Mouse (Mus musculus): Measurements from ENCODE around the gene Parvb.

The Parvb gene

DNA sequence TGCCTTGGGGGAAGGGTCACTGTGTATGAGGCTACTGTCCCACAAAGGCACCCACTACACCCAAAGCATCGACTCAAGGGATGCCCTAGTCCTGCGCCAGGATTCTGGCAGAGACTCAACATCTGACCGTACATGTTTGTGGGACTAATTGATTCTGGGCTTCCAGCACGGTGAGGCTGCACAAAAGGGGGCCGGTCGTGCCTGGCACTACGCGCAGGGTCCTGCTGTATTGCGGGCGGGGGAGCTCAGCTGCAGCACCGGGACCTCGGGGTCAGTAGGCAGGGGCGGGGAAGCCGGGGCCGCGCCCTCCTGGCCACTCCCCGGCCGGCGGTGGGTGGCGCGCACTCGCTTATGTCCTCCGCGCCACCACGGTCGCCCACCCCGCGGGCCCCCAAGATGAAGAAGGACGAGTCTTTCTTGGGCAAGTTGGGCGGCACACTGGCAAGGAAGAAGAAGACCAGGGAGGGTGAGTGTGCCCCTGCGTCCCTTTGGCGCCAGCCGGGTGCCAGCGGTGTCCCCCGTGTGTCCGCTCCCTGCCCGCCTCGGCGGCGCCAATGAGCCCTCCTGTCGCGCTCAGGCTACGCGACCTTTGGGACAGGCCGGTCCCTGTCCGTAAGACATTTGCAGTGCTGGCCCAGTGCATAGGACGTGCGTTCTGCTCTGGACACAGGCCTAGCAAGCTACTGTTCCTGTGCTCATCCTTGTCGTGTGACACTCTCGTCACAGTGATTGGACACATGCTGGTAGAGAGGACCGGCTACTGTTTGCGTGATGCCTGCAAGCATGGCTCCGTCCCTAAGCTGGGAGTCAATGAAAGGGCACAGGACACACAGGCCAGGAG lies at the start of gene Parvb:
Gene Parvb (plus strand): TSS at position 323 of the 841 bp plus-strand sequence.
- no peak for DNase-seq (ENCODE audit: low read depth)

DNA sequence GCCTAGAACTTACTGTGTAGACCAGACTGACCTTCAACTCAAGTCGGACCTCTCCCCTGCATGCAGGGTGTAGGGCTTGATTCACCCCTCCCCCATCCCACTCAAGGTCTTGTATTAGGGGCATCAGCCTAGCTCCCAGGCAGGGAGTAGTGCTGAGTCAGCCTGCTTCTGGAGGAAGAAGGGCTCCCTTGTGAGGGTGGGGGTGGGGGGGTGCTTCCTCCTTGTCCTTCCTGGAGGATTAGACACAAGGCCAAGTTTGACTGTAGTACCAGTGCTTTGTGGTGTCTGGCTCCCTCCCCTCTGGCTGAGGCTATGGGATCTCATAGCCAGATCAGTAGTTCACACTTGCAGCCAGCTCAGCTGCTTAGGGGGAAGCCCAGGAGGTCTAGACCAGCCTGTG lies 47.9 kb upstream of the Parvb start:
- DNase-seq (ENCODE audit: low read depth) = peak; percentile 78

DNA sequence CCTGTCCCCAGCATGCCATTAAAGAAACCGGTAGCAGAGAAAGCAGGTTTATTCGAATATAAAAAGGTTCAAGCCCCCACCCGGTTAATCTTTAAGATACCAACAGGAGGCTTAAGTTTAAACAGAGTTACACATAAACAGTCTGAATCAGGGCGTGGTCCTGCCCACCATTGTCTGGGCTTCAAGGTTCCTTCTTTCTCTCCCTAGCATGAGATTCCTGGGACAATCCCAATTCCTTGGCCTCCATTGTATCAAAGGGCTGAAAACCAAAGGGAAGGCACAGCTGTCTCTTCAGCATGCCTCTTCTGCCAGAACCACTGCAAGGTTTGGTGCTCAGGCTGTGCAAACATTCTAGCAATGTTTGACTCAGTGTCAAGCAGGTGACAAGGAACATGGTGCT lies 45.6 kb upstream of the Parvb start:
- DNase-seq (ENCODE audit: low read depth) = no peak

DNA sequence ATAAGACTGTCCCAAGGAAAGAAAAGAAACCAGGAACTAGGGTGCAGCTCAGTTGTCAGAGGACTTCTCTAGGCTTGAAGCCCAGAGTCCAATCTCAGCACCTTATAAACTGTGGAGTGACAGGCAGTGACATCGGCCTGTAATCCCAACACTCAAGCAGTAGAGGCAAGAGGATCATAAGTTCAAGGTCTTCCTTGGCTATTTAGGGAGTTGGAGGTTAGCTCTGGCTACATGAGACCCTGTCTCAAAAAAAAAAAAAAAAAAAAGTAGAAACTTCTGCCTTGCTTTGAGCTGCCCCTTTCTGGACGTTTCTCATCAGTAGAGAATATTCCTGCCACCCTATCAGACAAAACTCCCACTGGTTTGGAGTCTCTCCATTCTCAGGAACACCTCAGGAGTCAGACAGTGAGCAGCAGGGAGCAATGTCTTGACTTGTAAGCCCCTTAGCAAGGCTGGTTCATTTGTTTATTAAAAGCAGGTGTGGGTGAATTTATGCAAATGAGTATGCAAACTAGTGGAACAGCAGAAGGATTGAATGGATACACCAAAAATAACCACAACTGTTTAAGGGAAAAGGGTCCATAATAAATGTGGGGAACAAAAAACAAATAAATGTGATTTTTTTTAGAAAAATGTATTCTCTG lies 42.8 kb upstream of the Parvb start:
- DNase-seq (ENCODE audit: low read depth) = no peak

DNA sequence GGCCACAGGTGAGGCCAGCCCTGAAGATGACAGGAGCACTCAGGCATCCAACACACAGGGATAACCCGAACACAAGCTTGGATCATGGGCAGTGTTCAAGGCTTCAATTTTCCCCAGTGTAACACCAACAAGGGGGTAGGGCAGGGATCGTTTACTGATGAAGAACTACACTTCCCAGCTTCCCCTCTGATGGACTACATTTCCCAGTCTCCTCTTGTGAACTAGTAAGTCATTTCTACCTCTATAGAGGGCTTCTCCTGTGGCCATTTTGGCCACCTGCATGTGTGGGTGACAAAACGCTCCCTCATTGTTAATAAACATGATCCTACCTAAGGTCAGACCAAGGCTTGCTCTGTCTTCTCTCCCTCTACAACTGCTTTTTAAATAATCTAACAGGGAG lies 42.0 kb upstream of the Parvb start:
- peak; percentile 66 for DNase-seq (ENCODE audit: low read depth)

DNA sequence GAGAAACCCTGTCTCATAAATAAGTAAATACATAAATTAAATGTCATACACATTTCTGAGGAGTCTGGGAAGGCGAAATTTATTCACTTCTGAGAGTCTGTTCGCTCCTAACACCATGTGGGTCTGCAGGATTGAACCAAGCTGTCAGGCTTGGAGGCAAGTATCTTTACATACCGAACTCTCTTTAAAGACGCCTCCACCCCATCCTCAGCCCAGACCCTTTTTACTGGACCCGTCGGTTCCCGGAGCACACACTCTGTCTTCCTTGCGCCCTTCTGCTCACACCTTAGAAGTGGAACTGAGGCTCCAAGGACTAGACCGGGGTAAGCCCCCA lies 40.2 kb upstream of the Parvb start:
- no peak for DNase-seq (ENCODE audit: low read depth)

DNA sequence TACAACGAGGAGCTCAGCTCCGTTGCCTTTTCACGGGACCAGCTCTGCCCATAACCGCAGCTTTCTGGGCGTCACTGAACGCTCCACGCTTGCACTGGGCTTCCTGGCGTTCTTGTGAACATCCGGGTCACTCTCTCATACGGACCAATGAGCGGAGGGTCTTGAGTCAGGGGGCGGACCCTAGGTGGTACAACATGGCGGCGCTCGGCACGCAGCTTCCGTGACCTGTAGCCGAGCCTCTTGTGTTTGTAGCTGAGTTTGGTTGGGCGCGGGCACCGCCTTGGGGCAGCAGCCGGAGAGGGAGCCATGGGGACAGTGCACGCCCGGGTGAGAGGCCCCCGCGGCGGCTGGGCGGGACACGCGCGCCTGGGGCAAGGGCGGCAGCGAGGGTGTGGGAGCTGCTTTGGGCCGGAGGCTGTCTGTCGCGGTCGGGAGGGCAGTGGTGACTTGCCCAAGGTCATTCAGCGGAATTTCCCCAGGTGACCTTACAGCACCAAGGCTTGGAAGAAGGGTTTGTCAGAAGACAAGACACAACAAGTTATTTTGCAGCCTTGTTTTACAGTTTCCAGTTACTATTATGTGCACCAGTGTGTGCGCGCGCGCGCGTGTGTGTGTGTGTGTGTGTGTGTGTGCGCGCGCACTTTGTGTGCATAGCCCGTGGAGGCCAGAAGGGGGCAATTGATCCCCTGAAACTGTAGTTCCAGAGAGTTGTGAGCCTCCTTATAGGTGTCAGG lies 39.6 kb upstream of the Parvb start, which contains the start of gene Samm50:
Gene Samm50 (plus strand): TSS at position 184 of the 734 bp plus-strand sequence.
- DNase-seq (ENCODE audit: low read depth) = peak; percentile 97

DNA sequence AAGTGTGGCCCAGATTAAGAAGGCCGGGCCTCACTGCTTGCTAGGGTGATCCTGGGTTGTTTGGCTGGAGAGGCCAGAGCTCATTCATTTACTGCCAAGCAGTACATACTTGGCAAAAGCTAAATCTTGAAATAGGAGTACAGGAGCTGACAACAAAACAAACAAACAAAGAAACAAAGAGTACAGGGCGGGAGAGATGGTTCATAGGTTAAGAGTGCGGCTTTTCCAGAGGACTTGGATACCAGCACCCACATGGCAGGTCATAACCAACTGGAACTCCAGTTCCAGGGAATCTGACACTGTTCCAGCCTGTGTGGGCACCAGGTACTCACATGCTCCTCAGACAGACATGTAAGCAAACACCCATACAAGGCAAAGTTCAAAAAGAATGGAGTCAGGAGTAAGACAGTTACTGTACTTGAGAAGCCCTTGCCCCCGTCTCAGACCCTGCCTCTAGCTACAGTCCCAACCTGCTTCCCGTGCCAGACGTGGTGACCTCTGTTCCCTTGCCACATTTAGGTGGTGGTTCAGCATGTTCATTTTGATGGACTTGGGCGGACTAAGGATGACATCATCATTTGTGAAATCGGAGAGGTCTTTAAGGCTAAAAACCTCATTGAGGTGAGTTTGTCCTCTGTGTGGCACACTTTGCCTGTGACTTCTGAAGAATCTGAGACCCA lies 35.2 kb upstream of the Parvb start:
- DNase-seq (ENCODE audit: low read depth) = no peak

DNA sequence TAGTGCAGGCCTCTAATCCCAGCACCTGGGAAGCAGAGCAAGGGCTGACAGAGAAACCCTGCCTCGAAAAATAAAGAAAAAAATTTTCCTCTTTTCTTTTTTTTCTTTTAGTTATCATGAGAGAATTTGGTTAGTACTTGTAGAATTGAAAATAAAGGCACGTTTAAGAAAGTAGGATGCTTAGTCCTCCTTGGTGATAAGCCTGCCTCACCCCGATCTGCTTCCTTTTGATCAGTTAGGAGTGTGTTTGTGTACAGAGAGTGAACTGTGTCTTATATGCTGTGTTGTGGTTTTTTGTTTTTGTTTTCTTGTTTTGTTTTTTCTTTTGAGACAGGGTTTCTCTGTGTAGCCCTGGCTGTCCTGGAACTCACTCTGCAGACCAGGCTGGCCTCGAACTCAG lies 24.5 kb upstream of the Parvb start:
- DNase-seq (ENCODE audit: low read depth) = no peak

DNA sequence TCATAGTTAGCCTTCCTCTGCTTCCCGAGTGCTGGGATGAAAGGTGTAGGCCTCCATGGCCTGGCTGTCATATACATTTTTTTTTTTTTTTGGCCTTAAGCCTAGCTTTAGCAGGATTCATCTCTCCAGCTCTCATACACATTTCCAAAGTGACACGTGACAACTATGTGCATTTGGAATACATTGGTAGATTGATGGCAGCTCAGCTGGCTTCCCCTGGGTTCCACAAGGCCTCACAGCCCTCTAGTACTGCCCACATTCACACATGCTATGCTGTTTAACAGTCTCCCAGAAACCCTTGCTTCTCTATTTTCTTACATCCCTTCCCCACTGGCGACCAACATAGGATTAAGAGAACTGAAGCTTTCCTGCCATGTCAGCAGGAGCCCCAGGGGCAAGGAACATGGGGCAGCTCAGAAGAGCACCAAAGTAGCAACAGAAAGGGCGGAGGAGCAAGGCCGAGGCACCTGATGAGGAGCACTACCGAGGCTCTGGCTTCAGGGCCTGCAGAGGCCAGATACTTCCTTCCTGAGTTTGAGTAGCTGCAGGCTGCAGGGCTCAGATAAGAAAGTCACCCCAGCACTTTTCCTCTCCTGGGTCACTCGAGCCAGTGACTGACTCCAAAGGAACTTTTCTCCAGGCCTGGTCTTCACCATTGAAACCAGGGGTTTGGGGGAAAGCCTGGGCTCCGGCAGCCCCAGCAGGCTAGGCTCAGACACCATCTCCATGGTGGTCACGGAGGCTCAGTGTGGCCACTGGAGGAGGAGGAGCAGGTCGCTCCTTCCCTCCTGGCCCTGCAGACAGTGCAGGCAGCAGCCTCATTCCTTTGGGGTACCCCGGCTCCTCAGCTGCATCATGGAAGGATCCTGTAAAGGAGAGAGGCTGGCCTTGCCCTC lies 22.1 kb upstream of the Parvb start:
- peak; percentile 97 for DNase-seq (ENCODE audit: low read depth)

DNA sequence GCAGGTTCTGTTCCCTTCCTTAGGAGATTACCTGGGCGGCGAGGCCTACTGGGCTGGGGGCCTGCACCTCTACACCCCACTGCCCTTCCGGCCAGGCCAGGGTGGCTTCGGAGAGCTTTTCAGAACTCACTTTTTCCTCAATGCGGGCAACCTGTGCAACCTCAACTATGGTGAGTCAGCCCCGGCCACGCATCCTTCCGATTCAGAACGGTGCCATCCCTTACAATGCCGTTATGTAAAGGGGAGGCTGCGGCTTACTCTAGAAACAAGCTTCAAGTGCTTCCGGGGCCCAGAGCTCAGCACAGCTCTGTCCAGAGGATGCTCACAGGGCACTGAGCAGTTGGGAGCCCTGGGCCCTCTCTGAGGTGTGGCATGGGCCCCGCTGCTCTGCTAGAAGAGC lies 21.4 kb upstream of the Parvb start:
- DNase-seq (ENCODE audit: low read depth) = peak; percentile 93

DNA sequence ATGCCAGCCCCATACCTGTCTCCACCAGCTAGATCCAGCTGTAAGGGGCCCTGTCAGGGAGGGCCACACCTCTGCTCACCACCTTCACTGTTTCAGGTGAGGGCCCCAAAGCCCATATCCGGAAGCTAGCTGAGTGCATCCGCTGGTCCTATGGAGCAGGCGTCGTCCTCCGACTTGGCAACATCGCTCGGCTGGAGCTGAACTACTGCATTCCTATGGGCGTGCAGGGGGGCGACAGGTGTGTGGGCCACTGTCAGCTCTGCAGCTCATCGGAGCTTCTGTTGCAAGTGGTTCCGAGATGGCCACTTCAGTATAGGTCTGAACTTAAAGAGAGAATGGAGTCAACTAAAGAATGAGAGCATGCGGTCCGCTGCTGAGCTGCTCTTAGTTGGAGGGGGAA lies 20.9 kb upstream of the Parvb start:
- no peak for DNase-seq (ENCODE audit: low read depth)

DNA sequence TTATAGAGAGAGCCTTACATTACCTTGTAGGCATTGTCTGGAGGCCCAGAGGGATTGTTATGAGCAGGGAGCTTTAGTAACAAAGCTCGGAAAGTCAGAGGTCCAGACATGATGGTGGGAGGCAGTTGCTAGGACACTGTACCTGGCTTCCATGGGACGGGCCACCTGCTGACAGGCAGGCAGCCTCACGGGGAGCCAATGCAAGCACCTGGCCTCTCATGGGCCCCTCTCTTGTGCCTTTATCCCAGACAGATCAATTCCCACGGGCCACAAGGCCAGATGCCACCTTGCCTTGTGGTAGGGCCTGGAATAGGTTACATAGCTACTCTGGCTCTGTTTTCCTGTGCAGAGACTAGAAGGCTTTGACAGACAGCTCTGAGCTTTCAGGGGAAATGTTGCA lies 20.3 kb upstream of the Parvb start:
- no peak for DNase-seq (ENCODE audit: low read depth)

DNA sequence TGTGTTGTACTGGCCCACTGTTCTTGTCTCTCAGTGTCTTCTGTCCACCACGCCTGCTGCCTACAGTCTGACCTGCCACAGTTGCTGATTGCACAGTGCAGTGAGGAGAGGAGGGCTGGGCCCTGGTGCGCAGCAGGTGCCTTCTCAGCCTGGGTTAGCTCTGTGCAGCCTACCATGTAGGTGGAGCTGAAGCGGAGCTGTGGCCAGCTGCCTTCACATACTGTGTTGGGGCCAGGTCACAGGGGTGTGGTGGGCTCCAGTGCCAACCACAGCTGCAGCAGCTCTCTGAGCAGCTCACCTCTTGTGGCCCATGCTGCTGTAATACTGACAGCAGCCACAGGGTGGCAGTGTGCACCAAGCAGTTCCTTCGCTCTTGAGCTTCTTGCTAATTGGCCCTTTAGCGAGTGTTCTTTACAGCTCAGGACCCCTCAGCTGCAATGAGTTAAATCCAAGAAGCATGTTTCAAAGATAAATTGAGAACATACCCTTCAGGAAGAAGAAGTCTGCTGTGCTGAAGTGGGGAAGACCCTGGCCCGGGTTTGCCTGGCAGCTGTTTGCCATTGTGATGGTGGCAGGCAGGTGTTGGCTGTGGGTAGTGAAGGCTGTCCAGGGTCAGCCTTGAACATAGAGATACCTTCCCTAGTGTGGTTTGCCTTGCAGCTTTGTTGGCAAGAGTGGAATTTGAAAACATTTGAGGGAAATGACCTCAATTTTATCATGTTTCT lies 19.6 kb upstream of the Parvb start:
- peak; percentile 83 for DNase-seq (ENCODE audit: low read depth)

DNA sequence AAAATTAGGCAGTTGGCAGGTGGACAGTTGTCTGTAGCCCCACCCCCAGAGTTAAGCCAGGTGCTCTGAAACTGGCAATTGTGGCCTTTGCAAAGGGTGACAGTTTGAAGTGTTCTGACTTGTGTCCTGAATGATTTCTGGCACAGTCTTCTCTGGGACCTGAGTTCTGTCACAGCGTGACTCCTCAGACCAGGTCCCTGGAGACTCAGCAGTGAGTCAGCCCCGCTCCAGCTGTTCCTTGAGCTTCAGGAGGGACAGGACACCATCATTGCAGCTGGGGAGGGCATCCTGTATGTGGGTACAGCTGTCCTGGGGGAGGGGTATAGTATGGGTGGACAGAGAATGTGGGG lies 19.1 kb upstream of the Parvb start:
- peak; percentile 53 for DNase-seq (ENCODE audit: low read depth)

DNA sequence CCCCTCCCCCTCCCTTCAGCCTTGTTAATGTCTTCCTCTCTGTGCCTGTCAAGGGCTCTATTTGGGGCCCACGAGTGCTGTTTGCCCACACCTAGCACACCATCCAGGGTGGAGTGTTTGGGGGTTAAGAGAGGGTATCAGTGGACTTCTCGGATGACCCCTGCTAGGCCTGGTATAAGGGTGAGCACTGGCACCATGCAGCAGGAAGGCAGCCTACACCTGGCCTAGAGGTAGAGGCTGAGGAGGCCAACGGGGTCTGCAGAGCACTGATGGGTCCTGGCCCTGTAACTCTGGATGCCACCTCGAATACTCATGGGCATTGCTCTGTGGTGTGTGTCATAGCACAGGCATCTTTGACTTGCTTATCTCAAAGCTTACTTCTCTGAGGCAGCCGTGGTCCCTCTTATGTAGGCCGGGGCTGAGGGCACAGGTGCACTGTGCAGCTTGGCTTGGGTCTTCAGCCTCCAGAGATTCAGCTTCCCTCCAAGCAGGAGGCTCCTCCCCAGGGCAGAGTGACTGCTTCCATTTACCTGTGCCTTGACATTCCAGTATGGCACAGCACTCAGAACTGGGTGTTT lies 18.6 kb upstream of the Parvb start:
- DNase-seq (ENCODE audit: low read depth) = no peak

DNA sequence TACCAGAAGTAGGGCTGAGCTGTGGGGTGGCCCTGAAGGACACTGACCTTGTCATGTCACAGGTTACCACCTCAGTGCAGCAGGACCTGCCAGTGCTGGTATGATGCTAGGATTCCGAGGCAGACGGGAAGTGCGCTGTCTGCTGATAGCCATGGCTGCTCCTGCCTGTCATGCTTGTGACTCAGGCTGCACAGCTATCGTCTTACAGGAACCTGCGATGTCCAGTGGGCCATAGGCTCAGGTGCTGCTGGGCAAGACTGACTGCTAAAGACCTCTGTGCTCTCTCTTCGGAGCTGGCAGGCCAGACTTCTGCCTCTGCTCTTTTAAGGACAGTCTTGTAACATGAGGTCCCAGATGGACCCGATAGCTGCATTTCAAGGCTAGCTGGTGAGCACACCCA lies 17.4 kb upstream of the Parvb start:
- no peak for DNase-seq (ENCODE audit: low read depth)

DNA sequence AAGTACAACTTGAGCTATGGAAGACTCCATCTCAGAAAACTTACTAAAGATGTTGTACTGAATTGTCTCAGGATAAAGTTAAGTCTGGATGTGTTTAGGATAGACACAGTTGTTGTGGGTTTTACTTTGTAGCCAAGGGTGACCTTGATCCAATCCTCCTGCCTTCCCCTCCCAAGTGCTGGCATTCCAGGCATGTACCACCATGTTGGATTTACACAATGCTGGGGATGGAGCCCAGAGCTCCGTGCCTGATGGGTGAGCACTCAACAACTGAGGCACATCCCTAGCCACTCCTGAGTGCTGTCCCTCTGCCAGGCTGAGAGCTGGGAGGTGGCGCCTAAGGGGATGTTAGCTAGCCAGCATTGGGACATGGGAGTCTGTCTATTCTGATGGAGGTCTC lies 16.6 kb upstream of the Parvb start:
- DNase-seq (ENCODE audit: low read depth) = no peak

DNA sequence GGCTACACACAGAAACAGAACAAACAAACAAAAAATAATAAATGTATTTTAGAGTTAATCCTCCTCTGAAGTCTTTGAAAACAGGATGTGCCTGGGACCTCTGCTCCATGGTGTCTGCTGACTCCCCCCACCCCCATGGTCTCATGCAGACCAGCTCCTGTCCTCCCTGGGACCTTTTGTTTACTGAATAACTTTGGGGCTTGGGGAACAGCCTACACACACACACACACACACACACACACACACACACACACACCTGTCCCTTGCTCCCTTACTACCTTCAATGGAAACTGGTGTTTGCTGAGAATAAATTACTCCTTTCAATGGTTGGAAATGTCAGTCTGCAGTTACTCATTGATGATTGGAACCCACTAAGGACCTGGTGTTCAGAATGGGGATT lies 15.8 kb upstream of the Parvb start:
- DNase-seq (ENCODE audit: low read depth) = no peak

DNA sequence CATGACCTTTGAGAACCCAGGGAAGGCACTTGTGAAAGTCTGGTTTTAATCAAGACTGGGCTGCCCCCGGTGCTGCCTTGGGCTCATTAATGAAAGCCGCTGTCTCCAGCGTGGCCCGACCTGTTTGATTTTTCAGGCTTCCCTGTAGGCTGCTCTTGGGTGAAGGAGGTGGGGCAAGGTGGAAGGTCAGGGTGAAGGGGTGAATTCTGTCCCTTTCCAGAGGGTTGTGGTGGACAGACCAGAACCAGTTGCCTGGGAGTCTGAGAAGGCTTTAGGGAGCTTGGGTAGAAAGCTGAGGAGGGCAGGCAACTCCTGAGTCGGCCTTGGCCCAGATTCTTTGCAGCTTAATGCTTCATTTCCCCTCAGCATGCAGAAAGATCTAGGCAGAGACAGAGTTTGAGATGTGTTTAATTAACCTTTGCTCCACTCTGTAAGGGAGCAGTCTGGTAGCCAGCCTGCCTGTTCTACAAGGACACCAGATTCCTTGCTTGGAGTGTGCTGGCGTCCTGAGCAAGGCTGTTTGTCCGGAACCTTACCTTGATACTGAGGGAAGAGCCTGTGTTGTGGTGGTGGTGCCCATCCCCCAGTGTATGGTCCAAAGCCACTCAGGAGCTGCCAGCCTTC lies 15.3 kb upstream of the Parvb start:
- no peak for DNase-seq (ENCODE audit: low read depth)
